Mouse (Mus musculus) myocyte (in vitro differentiated cells): Measurements from ENCODE around the gene Clec18a.
"Not testable (repeated sequence)": the region's sequence is repeated elsewhere in the genome, so short reads cannot be mapped to it uniquely, and the experiment has no call there.

Source experiments
- E2F4 ChIP-seq: IDR thresholded peaks from one replicate; pipeline ENCODE4 v1.6.1; 2011; ENCODE audit warnings: mild to moderate bottlenecking, control low read depth, moderate library complexity; ENCODE audit not compliant: insufficient read depth
- MYOG ChIP-seq, 3 experiments: IDR thresholded peaks; one replicate each; pipeline ENCODE4 v1.6.1; 2011; ENCODE audit warnings: control low read depth in 2 of 3, low read depth in 2 of 3, mild to moderate bottlenecking in 2 of 3; ENCODE audit not compliant: insufficient read length in 2 of 3, control insufficient read depth in 1 of 3, insufficient read depth in 1 of 3
- POLR2A ChIP-seq: IDR thresholded peaks from one replicate; pipeline ENCODE4 v1.6.1; 2011; ENCODE audit warnings: low read depth, mild to moderate bottlenecking, control low read depth, moderate library complexity; ENCODE audit not compliant: insufficient read length
- REST ChIP-seq: IDR thresholded peaks from one replicate; pipeline ENCODE4 v1.6.1; 2011; ENCODE audit warnings: mild to moderate bottlenecking, control low read depth, moderate library complexity; ENCODE audit not compliant: insufficient read depth, insufficient read length
- USF1 ChIP-seq: IDR thresholded peaks from one replicate; pipeline ENCODE4 v1.6.1; 2011; ENCODE audit warnings: low read depth, mild to moderate bottlenecking, control low read depth, moderate library complexity

DNA sequence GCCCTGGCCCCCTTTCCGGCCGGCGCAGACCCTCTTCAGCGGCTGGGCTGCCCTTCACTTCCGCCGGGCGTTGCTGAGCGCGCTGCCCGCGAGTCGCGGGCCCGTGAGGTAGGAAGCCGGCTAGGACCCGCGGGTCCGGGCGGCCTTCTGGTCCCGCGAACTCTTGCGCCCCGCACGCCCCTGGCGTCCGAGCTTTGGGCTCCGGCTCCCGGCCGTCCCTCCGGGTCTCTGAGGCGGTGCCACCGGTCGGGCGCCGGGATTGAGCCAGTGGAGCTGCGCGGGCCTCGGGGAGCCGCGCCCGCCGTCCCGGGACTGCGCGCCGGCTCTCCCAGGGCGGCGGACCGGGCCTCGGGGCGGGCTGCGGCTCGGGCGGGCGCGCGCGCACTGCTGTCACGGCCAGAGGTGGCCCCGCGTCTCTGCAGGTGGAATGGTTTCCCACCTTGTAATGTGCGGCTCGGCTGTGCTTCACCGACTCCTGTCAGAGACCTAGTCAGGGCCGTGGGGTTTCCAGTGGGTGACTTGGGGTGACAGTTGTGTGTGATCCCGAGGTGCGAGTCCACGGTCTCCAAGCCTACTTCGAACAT, 2.6 kb upstream of the Clec18a start:
- not testable (repeated sequence) for TF ChIP-seq REST; POLR2A; MYOG (IDR thresholded peaks at IDR 0.05; ENCODE audit: control insufficient read depth in 1 of 3, insufficient read depth in 1 of 3, insufficient read length in 2 of 3, low read depth in 2 of 3); E2F4; USF1
